Mouse (Mus musculus) CH12.LX (cell line): ENCODE measurements around the gene Asxl1. TPM values are rescaled to one million over a fixed set of nuclear protein-coding genes. Genes with fewer than 3 reads are reported as not detected.
A peak's percentile ranks its signal among the peaks of the same experiment; 100 is the strongest.

Experiments used
- DNase-seq: peaks from one replicate; pipeline ENCODE4 v3.0.0-alpha.2; 2013; ENCODE audit errors: extremely low read depth
- H3K27ac ChIP-seq: 2 replicates; pipeline ENCODE4 v1.5.1; 2012; ENCODE audit warnings: low read depth, mild to moderate bottlenecking, control low read depth, moderate library complexity; ENCODE audit not compliant: insufficient read depth
- H3K27me3 ChIP-seq: replicated peaks from 2 replicates; pipeline ENCODE3; 2012; ENCODE audit warnings: inconsistent platforms
- H3K36me3 ChIP-seq, 2 experiments: replicated peaks in 1 of 2; 2 replicates each; pipeline versions ENCODE3 to v1.6.1; 2012; ENCODE audit warnings: inconsistent platforms in 1 of 2, low read length in 1 of 2, mild to moderate bottlenecking in 1 of 2, mixed read lengths in 1 of 2, moderate library complexity in 1 of 2; ENCODE audit not compliant: control insufficient read depth in 1 of 2, insufficient read depth in 1 of 2
- H3K4me1 ChIP-seq, 2 experiments: 2 replicates each; pipeline ENCODE4 v1.6.1; 2012; ENCODE audit warnings: inconsistent platforms in 1 of 2, moderate library complexity in 1 of 2; ENCODE audit not compliant: insufficient read depth in 2 of 2, control insufficient read depth in 1 of 2
- H3K4me2 ChIP-seq: 2 replicates; pipeline ENCODE4 v1.6.1; 2012; ENCODE audit warnings: low read depth, mild to moderate bottlenecking, control low read depth; ENCODE audit not compliant: poor library complexity, insufficient read depth, severe bottlenecking
- H3K4me3 ChIP-seq, 3 experiments: fragments of 150-350 bp in 1 of 3; sonication (generic) in 1 of 3; replicated peaks in 1 of 3; 2 replicates each; pipeline versions ENCODE3 to v1.5.1; 2011 to 2012; ENCODE audit warnings: low read depth in 2 of 3, low read length in 2 of 3, mild to moderate bottlenecking in 2 of 3, moderate library complexity in 2 of 3, control low read depth in 1 of 3, improper control_type of control experiment in 1 of 3, inconsistent platforms in 1 of 3, mixed read lengths in 1 of 3; ENCODE audit not compliant: poor library complexity in 1 of 3
- H3K79me2 ChIP-seq: replicated peaks from 2 replicates; pipeline ENCODE4 v1.6.1; 2012; ENCODE audit warnings: mild to moderate bottlenecking, moderate library complexity; ENCODE audit not compliant: control insufficient read depth, poor library complexity, insufficient read depth, severe bottlenecking; ENCODE audit errors: extremely low read depth
- H3K9ac ChIP-seq: 2 replicates; pipeline ENCODE4 v1.6.1; 2012; ENCODE audit warnings: low read depth, mild to moderate bottlenecking, control low read depth, moderate library complexity; ENCODE audit not compliant: insufficient read depth
- H3K9me3 ChIP-seq: replicated peaks from 2 replicates; pipeline ENCODE3; 2012; ENCODE audit warnings: low read length, inconsistent platforms, mixed read lengths
- BHLHE40 ChIP-seq: IDR thresholded peaks from 2 replicates; pipeline ENCODE4 v1.6.1; 2011; ENCODE audit warnings: mild to moderate bottlenecking, low read depth, low read length, improper control_type of control experiment
- CHD2 ChIP-seq: IDR thresholded peaks from 2 replicates; pipeline ENCODE4 v1.6.1; 2011; ENCODE audit warnings: low read length, improper control_type of control experiment
- ELF1 ChIP-seq: IDR thresholded peaks from 2 replicates; pipeline ENCODE4 v1.6.1; 2014; ENCODE audit warnings: low read depth, mild to moderate bottlenecking, inconsistent platforms, low read length, improper control_type of control experiment
- EP300 ChIP-seq: IDR thresholded peaks from 2 replicates; pipeline ENCODE4 v1.6.1; 2011; ENCODE audit warnings: low read length, improper control_type of control experiment
- ETS1 ChIP-seq: conservative IDR thresholded peaks from 2 replicates; pipeline ENCODE4 v1.6.1; 2012; ENCODE audit warnings: low read depth, mild to moderate bottlenecking, inconsistent platforms, low read length, improper control_type of control experiment, moderate library complexity
- GABPA ChIP-seq: IDR thresholded peaks from 2 replicates; pipeline ENCODE4 v1.6.1; 2012; ENCODE audit warnings: low read depth, low read length, improper control_type of control experiment, inconsistent platforms; ENCODE audit not compliant: insufficient replicate concordance
- HCFC1 ChIP-seq: IDR thresholded peaks from 2 replicates; pipeline ENCODE4 v1.6.1; 2012; ENCODE audit warnings: low read depth, mild to moderate bottlenecking, inconsistent platforms, low read length, improper control_type of control experiment
- IRF4 ChIP-seq: IDR thresholded peaks from 2 replicates; pipeline ENCODE4 v1.6.1; 2014; ENCODE audit warnings: low read depth, mild to moderate bottlenecking, inconsistent platforms, low read length, improper control_type of control experiment
- JUN ChIP-seq: IDR thresholded peaks from 2 replicates; pipeline ENCODE4 v1.6.1; 2011; ENCODE audit warnings: low read depth, mild to moderate bottlenecking, low read length, improper control_type of control experiment, moderate library complexity; ENCODE audit not compliant: insufficient read depth
- JUND ChIP-seq: conservative IDR thresholded peaks from 2 replicates; pipeline ENCODE4 v1.6.1; 2011; ENCODE audit warnings: low read depth, low read length, improper control_type of control experiment
- KAT2A ChIP-seq: IDR thresholded peaks from 2 replicates; pipeline ENCODE4 v1.6.1; 2012; ENCODE audit warnings: low read length, improper control_type of control experiment, inconsistent platforms; ENCODE audit not compliant: insufficient replicate concordance
- MAX ChIP-seq: IDR thresholded peaks from 2 replicates; pipeline ENCODE4 v1.6.1; 2011; ENCODE audit warnings: low read length, improper control_type of control experiment
- MAZ ChIP-seq: IDR thresholded peaks from 2 replicates; pipeline ENCODE4 v1.6.1; 2012; ENCODE audit warnings: low read depth, mild to moderate bottlenecking, inconsistent platforms, low read length, improper control_type of control experiment, moderate library complexity
- MEF2A ChIP-seq: IDR thresholded peaks from 2 replicates; pipeline ENCODE4 v1.6.1; 2014; ENCODE audit warnings: low read depth, mild to moderate bottlenecking, inconsistent platforms, low read length, improper control_type of control experiment, borderline replicate concordance
- MXI1 ChIP-seq: IDR thresholded peaks from 2 replicates; pipeline ENCODE4 v1.6.1; 2011; ENCODE audit warnings: mild to moderate bottlenecking, low read depth, low read length, improper control_type of control experiment
- PAX5 ChIP-seq: IDR thresholded peaks from 2 replicates; pipeline ENCODE4 v1.6.1; 2012; ENCODE audit warnings: low read length, inconsistent platforms, mixed read lengths
- POLR2A ChIP-seq: IDR thresholded peaks from 2 replicates; pipeline ENCODE4 v1.6.1; 2011; ENCODE audit warnings: low read depth, mild to moderate bottlenecking, improper control_type of control experiment, low read length
- SIN3A ChIP-seq: IDR thresholded peaks from 2 replicates; pipeline ENCODE4 v1.6.1; 2012; ENCODE audit warnings: low read length, improper control_type of control experiment, inconsistent platforms
- SMC3 ChIP-seq: IDR thresholded peaks from 2 replicates; pipeline ENCODE4 v1.6.1; 2011; ENCODE audit warnings: low read depth, low read length, improper control_type of control experiment
- TBP ChIP-seq: conservative IDR thresholded peaks from 2 replicates; pipeline ENCODE4 v1.6.1; 2011; ENCODE audit warnings: low read depth, low read length, improper control_type of control experiment
- TCF12 ChIP-seq: IDR thresholded peaks from 2 replicates; pipeline ENCODE4 v1.6.1; 2014; ENCODE audit warnings: low read depth, mild to moderate bottlenecking, inconsistent platforms, low read length, improper control_type of control experiment
- USF1 ChIP-seq: IDR thresholded peaks from 2 replicates; pipeline ENCODE4 v1.6.1; 2014; ENCODE audit warnings: low read depth, mild to moderate bottlenecking, inconsistent platforms, low read length, improper control_type of control experiment
- USF2 ChIP-seq: conservative IDR thresholded peaks from 2 replicates; pipeline ENCODE4 v1.6.1; 2011; ENCODE audit warnings: low read depth, low read length, improper control_type of control experiment
- ZC3H11A ChIP-seq: IDR thresholded peaks from 2 replicates; pipeline ENCODE4 v1.6.1; 2012; ENCODE audit warnings: low read depth, mild to moderate bottlenecking, inconsistent platforms, low read length, improper control_type of control experiment
- ZMIZ1 ChIP-seq: IDR thresholded peaks from 2 replicates; pipeline ENCODE4 v1.6.1; 2012; ENCODE audit warnings: low read depth, mild to moderate bottlenecking, inconsistent platforms, low read length, improper control_type of control experiment
- dilution Hi-C: fragments of 300-500 bp; cut with MboI; formaldehyde crosslinking; loops from 2 replicates; pipeline ENCODE4 v1.14.3; 2020; ENCODE audit warnings: low sequenced_read_pairs; ENCODE audit not compliant: extremely low pct_unique_long_range_greater_than_20kb, extremely low pct_ligation_motif_present
- in situ Hi-C: fragments of 300-500 bp; cut with MboI; formaldehyde crosslinking; loops from 3 replicates; pipeline ENCODE4 v1.14.3; 2019; ENCODE audit warnings: low sequenced_read_pairs, low pct_ligation_motif_present, low pct_unique_long_range_greater_than_20kb, mixed read lengths
- polyA plus RNA-seq: library from polyadenylated mRNA; unstranded; fragments of >175 nt; gene quantifications from 2 replicates; pipeline ENCODE4 v1.2.1, GENCODE M21; 2012; ENCODE audit warnings: low read depth; ENCODE audit not compliant: insufficient read length
- total RNA-seq, 2 experiments: library from RNA; depleted of rRNA; stranded (reverse); fragments of 300-350 nt in 1 of 2; fragments of >200 nt in 1 of 2; gene quantifications; 2 replicates each; pipeline ENCODE4 v1.2.3; 2012 to 2014

Asxl1 gene
- total and polyA plus RNA-seq, 3 experiments: 12.7 to 31.1 (median 18.0) TPM

GRCm38 (mm10) chr2:153422051-153422450, 76.4 kb downstream of the Asxl1 start:
- H3K36me3 ChIP-seq: peaks cover 28 to 58% of the 10 kb centered on the region in 2 experiments

GRCm38 (mm10) chr2:153423113-153423512, 77.5 kb downstream of the Asxl1 start:
- DNase-seq: no peak
- H3K4me2 ChIP-seq: peak overlapping the region; percentile 17; the same call in 1 of the 2 replicates
- no peak for TF ChIP-seq KAT2A
- no peak for TF ChIP-seq ZC3H11A
- dilution Hi-C loops (no loop called here), in situ Hi-C loops (no loop called here)
- H3K27me3 ChIP-seq: no peaks in the 10 kb centered on the region
- no peak overlapping the region for H3K9ac ChIP-seq
- H3K9me3 ChIP-seq: no peaks in the 10 kb centered on the region
- no peak overlapping the region for H3K27ac ChIP-seq
- H3K4me3 ChIP-seq: no peak overlapping the region
- H3K4me1 ChIP-seq: peaks cover 7 to 9% of the 10 kb centered on the region in 2 experiments
- H3K36me3 ChIP-seq: peaks cover 18 to 48% of the 10 kb centered on the region in 2 experiments
- H3K79me2 ChIP-seq: no peaks in the 10 kb centered on the region; the same call in 1 of the 2 replicates

More at GRCm38 (mm10) chr2:153422051-153422450, 76.4 kb downstream of the Asxl1 start:
- Histone ChIP-seq H3K27me3 (no peaks in the 10 kb centered on the region), H3K9me3 (no peaks in the 10 kb centered on the region), H3K4me3 (no peak overlapping the region), H3K9ac (no peak overlapping the region), H3K27ac (no peak overlapping the region), H3K79me2 (no peaks in the 10 kb centered on the region; the same call in 1 of the 2 replicates), H3K4me2 (no peak overlapping the region), H3K4me1 (peaks cover 7 to 11% of the 10 kb centered on the region in 2 experiments)
- DNase-seq: no peak
- in situ Hi-C loops: no loop called here
- dilution Hi-C loops: no loop called here
- TF ChIP-seq TBP (no peak), JUND (no peak), SMC3 (no peak), USF2 (no peak), EP300 (no peak), ZC3H11A (no peak), PAX5 (no peak), ETS1 (no peak), ZMIZ1 (no peak), KAT2A (no peak), ELF1 (no peak), CHD2 (no peak), SIN3A (no peak), JUN (no peak)

- in situ Hi-C loops: no loop called here
- H3K79me2 ChIP-seq: no peaks in the 10 kb centered on the region; the same call in 1 of the 2 replicates
- H3K36me3 ChIP-seq: peaks cover 9 to 44% of the 10 kb centered on the region in 2 experiments
- 0 out of 2 replicates have a peak overlapping the region, but pooled peaks have one; percentile 1 for H3K4me2 ChIP-seq
- H3K9me3 ChIP-seq: no peaks in the 10 kb centered on the region
- peak overlapping the region; percentile 27 for H3K27ac ChIP-seq
- peaks cover 0 to 7% of the 10 kb centered on the region in 2 experiments; a peak in 2 of 4 replicates for H3K4me1 ChIP-seq
- dilution Hi-C loops: no loop called here
- DNase-seq: no peak
- H3K4me3 ChIP-seq: peak overlapping the region; percentile 40 to 74 (median 51)
- no peaks in the 10 kb centered on the region for H3K27me3 ChIP-seq
- TF ChIP-seq KAT2A (0 out of 2 replicates have a peak, but pooled peaks have one; percentile 53), CHD2 (peak; percentile 81), USF1 (no peak), BHLHE40 (no peak), MXI1 (0 out of 2 replicates have a peak, but pooled peaks have one; percentile 33), SIN3A (peak; percentile 55), HCFC1 (peak; percentile 80), ELF1 (peak; percentile 93), TBP (peak; percentile 22; the same call in 1 of the 2 replicates), TCF12 (peak; percentile 51; the same call in 1 of the 2 replicates), SMC3 (no peak), IRF4 (no peak), GABPA (no peak), MAX (no peak), MAZ (no peak), POLR2A (peak; percentile 69), MEF2A (no peak)
- peak overlapping the region; percentile 58 for H3K9ac ChIP-seq
Observed at GRCm38 (mm10) chr2:153424557-153424956, 78.9 kb downstream of the Asxl1 start.
